Mouse (Mus musculus) embryo, embryonic 9.5 days (tissue): ENCODE data around the gene Cep68.

Experiments used
- DNase-seq: peaks from one replicate; pipeline ENCODE4 v3.0.0-alpha.2; 2017; ENCODE audit errors: extremely low spot score

Gene Cep68

GRCm38 (mm10) chr11:20204870-20205446 is 44.3 kb downstream of the Cep68 start:
- no peak for DNase-seq

GRCm38 (mm10) chr11:20204321-20204720 is 44.9 kb downstream of the Cep68 start:
- DNase-seq = no peak

- no peak for DNase-seq
Measured at GRCm38 (mm10) chr11:20202299-20203011, 46.8 kb downstream of the Cep68 start.

- DNase-seq = no peak
Measured at GRCm38 (mm10) chr11:20201661-20202101, 47.5 kb downstream of the Cep68 start.

GRCm38 (mm10) chr11:20200713-20201575 is 48.3 kb downstream of the Cep68 start, which contains the start of gene Rab1a:
Rab1a (plus strand) TSS chr11:20201432.
- peak; percentile 100 for DNase-seq

GRCm38 (mm10) chr11:20193100-20193736 is 56.0 kb downstream of the Cep68 start:
- DNase-seq = no peak

- DNase-seq = no peak
Measured at GRCm38 (mm10) chr11:20187271-20187670, 62.0 kb downstream of the Cep68 start.
